Mouse (Mus musculus) 3T3-L1 (cell line): Measurements from ENCODE around the gene Mtus2.
A peak's percentile ranks its signal among the peaks of the same experiment; 100 is the strongest.
"Not testable (repeated sequence)": the region's sequence is repeated elsewhere in the genome, so short reads cannot be mapped to it uniquely, and the experiment has no call there.

Experiments used
- DNase-seq: peaks from one replicate; pipeline ENCODE4 v3.0.0-alpha.2; 2015; ENCODE audit warnings: low read depth, low spot score

The Mtus2 gene

DNA sequence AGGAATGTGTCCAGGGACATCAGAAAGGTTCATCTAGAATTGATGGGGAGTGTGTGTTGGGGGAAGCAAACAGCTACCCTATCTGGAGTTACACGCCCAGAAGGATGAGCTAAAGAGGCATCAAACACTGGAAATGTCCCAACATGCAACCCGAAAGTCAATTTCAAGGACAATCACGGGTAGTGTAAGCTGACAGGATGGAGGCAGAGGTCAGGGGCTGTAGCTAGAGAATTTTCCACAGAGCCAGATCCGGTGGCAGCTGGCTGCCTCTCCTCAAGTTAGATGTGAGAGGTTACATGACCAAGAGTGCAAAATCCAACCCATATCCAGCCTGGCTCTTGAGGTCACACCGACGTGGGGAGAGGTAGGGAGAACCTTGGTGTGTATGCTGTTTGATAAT lies 315.7 kb downstream of the Mtus2 start:
- DNase-seq: no peak

DNA sequence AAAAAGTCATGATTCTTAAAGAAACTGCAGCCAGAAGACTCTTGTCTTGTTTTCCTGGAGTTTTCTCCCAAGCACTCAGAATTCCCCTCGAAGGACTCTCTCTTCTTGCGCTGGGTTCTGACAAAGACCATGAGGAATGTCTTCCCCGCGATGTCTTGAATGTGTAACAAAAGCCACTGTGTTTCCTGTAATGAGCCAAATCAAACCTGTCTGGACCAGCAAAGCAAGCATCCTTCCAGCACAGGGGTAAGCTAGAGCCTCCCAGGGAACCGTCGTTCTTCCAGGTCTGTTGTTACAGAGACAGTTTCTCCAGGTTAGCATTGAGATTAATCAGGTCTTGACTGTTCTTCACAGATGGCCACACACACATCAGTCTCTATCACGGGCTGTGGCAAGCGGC lies 321.1 kb downstream of the Mtus2 start:
- peak; percentile 16 for DNase-seq

DNA sequence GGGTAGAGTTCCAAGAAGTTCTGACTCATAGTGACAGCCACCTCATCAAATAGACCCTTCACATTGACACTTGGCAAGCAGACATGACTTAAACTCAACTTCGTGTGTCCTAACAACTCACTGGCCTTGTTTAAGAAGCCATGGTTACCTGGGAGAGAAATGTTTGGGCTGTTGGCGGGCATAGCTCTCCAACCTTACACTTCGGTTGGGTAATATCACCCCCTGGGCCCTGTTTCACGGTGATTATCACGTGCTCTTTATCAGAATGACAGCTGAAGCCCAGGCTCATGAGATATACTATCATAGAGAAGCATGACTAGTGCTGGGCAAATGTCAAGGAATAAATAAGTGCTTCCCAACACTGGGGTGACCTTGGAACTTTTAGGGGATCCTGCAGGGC lies 323.2 kb downstream of the Mtus2 start:
- no peak for DNase-seq

- no peak for DNase-seq
These were observed 325.0 kb downstream of the Mtus2 start for GRCm38 (mm10) chr5:148282093-148282492.

DNA sequence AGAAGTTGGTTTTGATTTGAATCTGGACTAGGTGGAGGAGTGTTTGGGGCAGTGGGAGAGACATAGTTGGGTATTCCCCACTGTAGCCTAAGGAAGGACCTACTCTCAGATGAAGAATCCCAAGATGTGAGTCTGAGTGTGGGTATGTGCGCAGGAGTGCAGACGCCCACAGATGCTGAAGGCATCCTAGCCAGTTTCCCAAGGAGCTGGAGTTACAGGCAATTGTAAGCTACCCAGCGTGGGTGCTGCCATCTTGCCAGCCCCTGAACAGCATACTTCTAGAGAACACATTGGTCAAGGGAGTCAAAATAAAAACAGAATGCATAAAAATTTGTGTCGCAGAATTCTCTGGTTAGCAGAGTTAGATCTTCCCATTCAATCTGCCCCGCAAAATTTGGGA lies 325.5 kb downstream of the Mtus2 start:
- no peak for DNase-seq

DNA sequence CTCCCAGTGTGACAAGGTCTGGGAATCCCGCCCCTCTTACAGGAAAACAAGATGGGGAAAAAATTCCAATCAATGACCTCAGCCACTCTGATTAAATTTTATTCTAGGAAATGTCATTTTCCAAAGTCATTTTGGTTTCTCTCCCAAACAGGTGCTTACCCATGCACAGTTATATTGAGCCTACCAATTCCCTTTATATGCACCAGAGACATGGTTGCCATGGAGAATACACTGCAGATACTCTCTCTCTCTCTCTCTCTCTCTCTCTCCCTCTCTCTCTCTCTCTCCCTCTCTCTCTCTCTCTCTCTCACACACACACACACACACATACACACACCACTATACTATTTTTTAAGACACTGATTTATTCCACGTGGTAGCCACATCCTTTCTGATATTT lies 326.1 kb downstream of the Mtus2 start:
- DNase-seq: no peak

- DNase-seq: no peak
These were observed 326.5 kb downstream of the Mtus2 start for GRCm38 (mm10) chr5:148283584-148283983.

GRCm38 (mm10) chr5:148287529-148287928 lies 330.4 kb downstream of the Mtus2 start:
- DNase-seq: no peak

GRCm38 (mm10) chr5:148288804-148289203 lies 331.7 kb downstream of the Mtus2 start:
- no peak for DNase-seq

GRCm38 (mm10) chr5:148289951-148290350 lies 332.8 kb downstream of the Mtus2 start:
- DNase-seq: no peak

DNA sequence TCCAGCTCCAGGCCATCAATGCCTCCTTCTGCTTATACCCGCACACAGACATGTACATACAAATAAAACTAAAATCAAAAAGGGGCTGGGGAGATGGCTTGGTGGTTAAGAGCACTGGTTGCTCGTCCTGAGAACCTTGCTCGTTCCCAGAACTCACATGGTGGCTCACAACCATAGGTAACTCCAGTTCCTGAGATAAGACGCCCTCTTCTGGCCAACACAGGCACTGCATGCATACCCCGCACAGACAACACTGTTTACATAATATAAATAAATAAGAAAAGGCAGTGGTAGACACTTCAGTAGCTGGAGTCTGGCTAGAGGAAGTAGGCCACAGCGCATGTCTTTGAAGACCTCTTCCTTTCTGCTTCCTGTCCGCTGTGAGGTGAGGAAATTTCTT lies 335.7 kb downstream of the Mtus2 start:
- no peak for DNase-seq

DNA sequence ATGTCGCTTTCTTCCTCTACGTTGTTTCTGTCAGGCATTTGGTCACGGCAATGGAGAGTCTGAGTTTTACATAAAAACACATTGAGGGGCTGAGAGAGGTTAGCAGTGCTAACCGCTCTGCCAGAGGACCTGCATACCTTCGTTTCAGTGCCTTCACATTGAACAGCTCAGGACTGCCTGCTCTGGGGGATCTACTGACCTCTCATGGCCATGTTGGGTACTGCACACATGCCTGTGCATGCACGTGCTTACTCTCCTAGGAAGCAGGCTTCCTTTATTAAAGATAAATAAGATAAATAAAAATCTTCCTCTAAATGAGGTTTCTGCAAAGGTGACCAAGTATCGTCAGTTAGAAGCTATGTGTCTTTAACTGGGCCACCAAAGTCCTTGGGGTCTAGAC lies 336.2 kb downstream of the Mtus2 start:
- peak; percentile 52 for DNase-seq

DNA sequence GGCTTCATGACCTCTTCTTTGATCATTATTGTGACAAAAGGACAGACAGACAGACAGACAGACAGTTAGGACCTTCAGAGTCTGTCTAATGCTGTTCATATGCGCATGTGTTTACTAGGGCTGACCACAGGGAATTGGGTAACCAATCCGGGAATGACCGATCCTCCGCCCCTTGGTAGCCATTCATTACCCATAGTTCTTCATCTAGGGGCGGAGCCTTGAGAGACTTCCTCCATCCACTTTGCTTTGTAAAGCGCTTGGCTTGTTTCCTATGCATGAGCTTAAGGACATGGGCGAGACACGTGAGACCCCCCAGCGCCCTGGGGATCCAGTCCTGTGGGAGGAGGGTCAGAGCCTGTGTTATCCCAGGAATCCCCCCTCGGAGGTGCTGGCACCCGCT lies 345.8 kb downstream of the Mtus2 start:
- no peak for DNase-seq

DNA sequence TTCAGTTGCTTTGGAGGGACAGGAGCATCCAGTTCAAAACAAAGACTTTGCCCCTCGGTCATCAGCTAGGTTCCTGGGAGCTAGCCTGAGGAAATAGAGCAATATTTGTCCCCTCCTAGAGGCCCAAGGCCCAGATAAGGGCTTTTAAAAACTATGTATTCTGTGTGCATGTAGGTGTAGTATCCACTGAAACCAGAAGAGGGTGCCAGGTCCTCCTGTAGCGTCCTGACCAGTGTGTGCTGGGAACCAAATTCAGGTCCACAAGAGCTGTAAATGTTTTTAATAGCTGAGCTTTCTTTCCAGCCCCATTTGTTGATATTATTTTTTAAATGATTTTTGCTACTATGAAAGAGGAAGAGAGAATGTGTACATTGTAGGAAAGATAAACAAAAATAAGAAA lies 347.0 kb downstream of the Mtus2 start:
- no peak for DNase-seq

- DNase-seq: peak; percentile 69
These were observed 353.7 kb downstream of the Mtus2 start for GRCm38 (mm10) chr5:148310790-148311189.

- DNase-seq: no peak
These were observed 355.3 kb downstream of the Mtus2 start for GRCm38 (mm10) chr5:148312443-148312842.

- DNase-seq: no peak
These were observed 357.8 kb downstream of the Mtus2 start for GRCm38 (mm10) chr5:148314931-148315330.

DNA sequence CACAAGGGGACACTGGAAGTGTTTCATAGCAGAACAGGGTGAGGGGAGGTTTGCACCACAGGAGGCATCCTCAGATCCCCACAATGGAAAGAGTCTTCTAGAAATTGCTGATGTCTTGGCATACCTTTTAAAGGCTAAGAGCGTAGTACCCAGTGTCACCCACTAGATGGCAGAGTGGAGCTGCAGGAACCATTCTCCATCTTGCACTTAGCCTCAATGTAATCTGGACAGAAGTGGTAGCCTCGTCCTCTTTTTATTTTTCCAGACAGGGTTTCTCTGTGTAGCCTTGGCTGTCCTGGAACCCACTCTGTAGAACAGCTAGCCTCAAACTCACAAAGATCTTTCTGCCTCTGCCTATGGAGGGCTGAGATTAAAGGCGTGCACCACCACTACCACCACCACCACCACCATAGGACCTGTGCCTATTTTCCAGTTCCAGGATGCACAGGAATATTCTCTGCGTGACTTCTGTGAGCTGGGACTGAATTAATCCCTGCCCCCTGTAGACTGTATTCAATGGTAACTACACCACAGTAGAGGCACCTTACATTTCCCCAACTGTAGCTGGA lies 368.3 kb downstream of the Mtus2 start:
- DNase-seq: peak; percentile 91

DNA sequence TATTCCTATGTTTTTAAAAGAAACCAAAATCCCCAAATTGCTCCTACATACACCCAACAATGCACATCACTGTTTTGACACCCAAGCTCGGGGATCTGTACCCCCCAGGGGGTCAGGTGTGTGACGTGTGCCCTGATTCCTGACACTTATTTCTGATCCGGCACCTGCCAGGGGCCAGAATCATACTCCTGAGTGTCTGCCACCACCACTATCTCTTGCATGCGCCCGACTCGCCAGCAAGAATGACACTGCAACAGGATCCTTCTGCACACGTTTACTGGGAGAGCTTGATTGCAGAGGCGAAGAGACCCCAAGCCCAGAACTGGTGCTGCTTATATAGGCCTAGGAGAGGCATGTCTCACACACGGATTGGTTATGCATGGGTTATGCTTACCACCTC lies 369.2 kb downstream of the Mtus2 start:
- DNase-seq: not testable (repeated sequence)

DNA sequence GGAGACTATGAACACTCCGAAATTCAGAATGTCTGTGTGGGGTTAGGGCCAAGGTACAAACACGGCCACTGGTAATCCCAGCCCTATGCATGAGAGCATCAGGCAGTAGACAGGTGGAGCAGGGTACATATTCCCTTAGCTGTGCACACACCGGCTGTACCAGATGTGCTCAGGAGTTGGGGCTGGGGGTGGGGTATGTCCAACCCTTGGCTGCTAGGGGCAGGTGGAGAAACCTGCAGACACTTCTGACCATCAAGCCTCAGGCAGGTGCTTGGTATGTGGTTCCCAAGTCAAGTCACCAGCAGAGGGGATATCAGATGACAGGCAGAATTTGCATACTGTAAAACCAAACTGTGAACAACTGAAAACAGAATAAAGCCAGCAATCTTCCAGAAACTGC lies 371.9 kb downstream of the Mtus2 start:
- no peak for DNase-seq

GRCm38 (mm10) chr5:148331229-148331776 lies 374.2 kb downstream of the Mtus2 start:
- no peak for DNase-seq

GRCm38 (mm10) chr5:148331926-148332621 lies 375.0 kb downstream of the Mtus2 start:
- DNase-seq: no peak

GRCm38 (mm10) chr5:148332622-148332974 lies 375.5 kb downstream of the Mtus2 start:
- peak; percentile 91 for DNase-seq
